Mouse (Mus musculus) liver, embryonic 14.5 days (tissue): Measurements from ENCODE around the gene Tenm2. TPM values are rescaled to one million over a fixed set of nuclear protein-coding genes. Genes with fewer than 3 reads are reported as not detected.

Experiments used
- ATAC-seq: fragments of 200-750 bp; cut with Nextera tagmentation; 2 replicates; pipeline ENCODE4 v1.8.0; 2017; ENCODE audit warnings: moderate number of reproducible peaks, mild to moderate bottlenecking, moderate library complexity; ENCODE audit not compliant: insufficient read depth
- DNase-seq, 3 experiments: peaks; one replicate each; pipeline ENCODE4 v3.0.0-alpha.2; 2012 to 2013; ENCODE audit warnings: low read depth in 3 of 3, low spot score in 3 of 3
- H3K27ac ChIP-seq: fragments of 300-500 bp; sonication (generic); 2 replicates; pipeline ENCODE4 v1.5.1; 2014; ENCODE audit warnings: moderate library complexity, mild to moderate bottlenecking, control low read depth, inconsistent platforms
- H3K27me3 ChIP-seq: fragments of 300-500 bp; sonication (generic); 2 replicates; pipeline ENCODE4 v1.6.1; 2014; ENCODE audit warnings: mild to moderate bottlenecking, low read length, moderate library complexity; ENCODE audit not compliant: control insufficient read depth, insufficient read depth
- H3K36me3 ChIP-seq: fragments of 300-500 bp; sonication (generic); replicated peaks from 2 replicates; pipeline ENCODE4 v1.6.1; 2014; ENCODE audit warnings: low read depth; ENCODE audit not compliant: control insufficient read depth, insufficient read depth
- H3K4me1 ChIP-seq, 2 experiments: fragments of 200-500 bp in 1 of 2; fragments of 300-500 bp in 1 of 2; sonication (generic) in 1 of 2; replicated peaks; 2 replicates each; pipeline ENCODE4 v1.6.1; 2012 to 2014; ENCODE audit warnings: antibody characterized with exemption in 1 of 2, inconsistent platforms in 1 of 2, low read length in 1 of 2; ENCODE audit not compliant: control insufficient read depth in 2 of 2, insufficient read depth in 2 of 2
- H3K4me2 ChIP-seq: fragments of 300-500 bp; sonication (generic); 2 replicates; pipeline ENCODE4 v1.6.1; 2014; ENCODE audit warnings: low read depth, mild to moderate bottlenecking, control low read depth, moderate library complexity
- H3K4me3 ChIP-seq, 2 experiments: fragments of 200-500 bp in 1 of 2; fragments of 300-500 bp in 1 of 2; sonication (generic) in 1 of 2; 2 replicates each; pipeline ENCODE4 v1.5.1; 2012 to 2014; ENCODE audit warnings: low read depth in 2 of 2, low read length in 2 of 2, mild to moderate bottlenecking in 2 of 2, control low read depth in 1 of 2, inconsistent platforms in 1 of 2, moderate library complexity in 1 of 2; ENCODE audit not compliant: insufficient read depth in 1 of 2
- H3K9ac ChIP-seq: fragments of 300-500 bp; sonication (generic); replicated peaks from 2 replicates; pipeline ENCODE4 v1.6.1; 2014; ENCODE audit warnings: mild to moderate bottlenecking, control low read depth, moderate library complexity
- H3K9me3 ChIP-seq: fragments of 300-500 bp; sonication (generic); 2 replicates; pipeline ENCODE4 v1.6.1; 2016; ENCODE audit warnings: low read length, mixed read lengths; ENCODE audit not compliant: control insufficient read depth
- CTCF ChIP-seq: IDR thresholded peaks from 2 replicates; pipeline ENCODE4 v1.5.1; 2016; ENCODE audit warnings: antibody characterized with exemption, low read depth, control low read depth
- EP300 ChIP-seq: IDR thresholded peaks from 2 replicates; pipeline ENCODE4 v1.6.1; 2016; ENCODE audit warnings: antibody characterized with exemption, low read depth
- WGBS: fragments of 180-500 bp; shearing (Covaris S2); extraction: QIAGEN DNeasy Blood & Tissue Kit; methylation state at CpG from one replicate; pipeline ENCODE4 v1.1.7; 2014; ENCODE audit not compliant: insufficient replicate concordance; 5-methylcytosine and 5-hydroxymethylcytosine counted together
- polyA plus RNA-seq, 2 experiments: library from polyadenylated mRNA; depleted of rRNA in 1 of 2; stranded (reverse) in 1 of 2; unstranded in 1 of 2; fragments of >200 nt; fragmentation: Nextera tagmentation in 1 of 2; extraction: Ambion mirVana in 1 of 2; gene quantifications; 2 replicates each; pipeline versions ENCODE4 v1.2.1 to v1.2.3; 2012 to 2014

Tenm2 gene
- polyA plus RNA-seq, 2 experiments = 0.06 TPM; not detected in 1

DNA sequence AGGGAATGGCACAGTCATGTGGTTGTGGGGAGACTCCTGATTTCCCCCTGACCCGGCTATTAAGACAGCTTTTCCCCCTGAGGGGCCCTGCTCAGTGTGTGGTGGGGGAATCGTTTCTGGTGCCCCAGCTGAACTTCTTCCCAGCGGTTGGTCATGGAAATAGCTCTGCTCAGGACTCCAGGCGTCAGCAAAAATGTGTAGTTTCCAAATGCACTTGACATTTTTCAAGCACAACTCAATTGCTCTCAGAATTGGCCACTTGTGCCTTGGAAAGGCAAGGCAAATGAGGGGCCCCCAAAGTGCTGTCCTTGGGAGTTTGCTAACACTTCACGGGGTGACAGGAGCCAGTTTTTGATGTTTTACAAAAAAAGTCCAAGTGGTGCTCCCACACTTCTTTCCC is 959.7 kb downstream of the Tenm2 start:
- DNase-seq = no peak
- Histone ChIP-seq H3K9me3 (no peaks in the 10 kb centered on the region), H3K4me2 (no peak overlapping the region), H3K9ac (no peak overlapping the region), H3K27ac (no peak overlapping the region), H3K4me1 (no peaks in the 10 kb centered on the region), H3K27me3 (no peaks in the 10 kb centered on the region), H3K4me3 (no peak overlapping the region), H3K36me3 (no peaks in the 10 kb centered on the region)
- no peak for TF ChIP-seq CTCF
- no peak for TF ChIP-seq EP300
- WGBS = 37% methylated on average over 5 of the region's 5 CpGs
- ATAC-seq = no peak

DNA sequence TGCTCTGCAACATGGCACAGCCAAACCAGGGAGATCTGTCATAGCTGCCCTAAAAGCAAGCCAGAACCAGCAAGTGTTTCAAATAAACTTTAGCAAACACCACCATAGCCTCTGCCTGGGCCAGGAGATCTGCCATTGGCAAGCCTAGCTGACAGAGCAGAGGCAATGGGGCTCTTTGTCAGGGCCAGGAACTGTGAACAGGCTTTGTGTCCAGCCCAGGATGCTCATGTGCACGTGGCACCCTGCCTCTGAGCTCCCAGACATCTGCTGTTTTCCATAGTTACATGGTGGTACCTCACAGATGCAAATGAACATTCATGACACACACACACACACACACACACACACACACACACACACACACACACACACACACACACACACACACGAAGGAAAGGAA is 963.6 kb downstream of the Tenm2 start:
- Histone ChIP-seq H3K27ac (no peak overlapping the region), H3K4me2 (no peak overlapping the region), H3K4me3 (no peak overlapping the region), H3K36me3 (no peaks in the 10 kb centered on the region), H3K4me1 (no peaks in the 10 kb centered on the region), H3K9me3 (no peaks in the 10 kb centered on the region), H3K9ac (no peak overlapping the region), H3K27me3 (no peaks in the 10 kb centered on the region)
- 49% methylated on average over 2 of the region's 2 CpGs for WGBS
- no peak for DNase-seq
- TF ChIP-seq CTCF = no peak
- no peak for TF ChIP-seq EP300
- ATAC-seq = no peak

DNA sequence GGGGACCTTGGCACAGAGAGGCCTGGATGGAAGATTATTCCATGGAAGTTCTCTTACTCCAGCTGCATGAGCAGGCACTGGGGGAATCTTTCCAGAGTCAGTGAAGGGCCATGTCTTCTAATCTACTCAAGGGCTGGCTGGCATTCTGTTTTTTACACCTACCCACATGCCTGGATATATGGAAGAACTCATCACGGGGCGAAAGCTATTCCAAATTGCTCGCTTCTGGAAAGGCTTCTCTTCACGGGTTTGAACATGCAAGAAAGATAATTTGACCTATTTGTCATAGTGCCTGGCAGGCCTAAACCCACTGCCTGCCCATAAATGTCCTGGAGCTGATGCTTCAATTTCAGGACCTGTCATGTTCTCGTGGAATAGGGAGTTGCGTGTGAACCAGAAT is 965.8 kb downstream of the Tenm2 start:
- Histone ChIP-seq H3K4me2 (no peak overlapping the region), H3K9ac (no peak overlapping the region), H3K4me1 (no peaks in the 10 kb centered on the region), H3K27me3 (no peaks in the 10 kb centered on the region), H3K27ac (no peak overlapping the region), H3K36me3 (no peaks in the 10 kb centered on the region), H3K9me3 (no peaks in the 10 kb centered on the region), H3K4me3 (no peak overlapping the region)
- ATAC-seq (no peak), DNase-seq (no peak)
- no peak for TF ChIP-seq EP300
- no peak for TF ChIP-seq CTCF
- WGBS = 77% methylated on average over 6 of the region's 6 CpGs

DNA sequence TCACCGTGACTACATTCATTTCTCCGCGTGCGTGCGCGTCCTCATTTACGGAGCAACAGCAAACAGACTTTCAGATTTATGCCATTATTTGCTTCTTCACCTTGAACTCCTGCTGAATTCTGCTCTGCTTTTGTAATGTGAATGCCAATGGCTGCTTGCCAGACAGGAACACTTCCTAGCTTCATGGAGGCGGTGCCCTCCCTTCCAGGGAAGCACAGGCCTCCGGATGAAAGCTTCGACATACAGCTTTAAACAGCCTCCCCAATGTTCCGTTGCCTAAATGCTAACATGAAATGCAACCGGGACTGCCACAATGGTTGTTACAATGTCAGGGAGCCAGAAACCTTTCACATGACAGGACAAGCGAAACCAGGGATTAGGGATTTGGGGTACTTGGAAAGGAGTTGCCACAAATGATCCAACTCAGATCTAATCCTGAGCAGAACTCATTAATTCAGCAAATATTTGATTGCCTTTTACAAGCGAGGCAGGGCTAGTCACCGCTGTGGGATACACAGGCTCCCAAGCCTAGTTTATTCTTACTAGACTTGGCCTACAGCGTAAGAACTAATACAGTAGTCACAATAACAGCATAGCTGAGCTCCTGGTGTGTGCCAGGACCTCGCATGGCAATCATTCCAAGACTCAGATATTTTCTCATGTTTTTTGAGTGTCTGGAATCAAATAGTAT is 970.8 kb downstream of the Tenm2 start:
- no peak overlapping the region for H3K27ac ChIP-seq
- 74% methylated on average over 17 of the region's 17 CpGs for WGBS
- no peak overlapping the region for H3K4me3 ChIP-seq

GRCm38 (mm10) chr11:36263840-36264239 is 971.9 kb downstream of the Tenm2 start:
- no peak for ATAC-seq
- 57% methylated on average over 10 of the region's 10 CpGs for WGBS
- H3K27me3 ChIP-seq = no peaks in the 10 kb centered on the region

More for the DNA sequence above, 970.8 kb downstream of the Tenm2 start:
- no peak overlapping the region for H3K4me2 ChIP-seq
- no peaks in the 10 kb centered on the region for H3K27me3 ChIP-seq
- DNase-seq (no peak), ATAC-seq (no peak)
- no peaks in the 10 kb centered on the region for H3K4me1 ChIP-seq
- TF ChIP-seq CTCF (no peak), EP300 (no peak)
- no peaks in the 10 kb centered on the region for H3K36me3 ChIP-seq
- H3K9me3 ChIP-seq = no peaks in the 10 kb centered on the region
- H3K9ac ChIP-seq = no peak overlapping the region

More at GRCm38 (mm10) chr11:36263840-36264239, 971.9 kb downstream of the Tenm2 start:
- Histone ChIP-seq H3K4me1 (no peaks in the 10 kb centered on the region), H3K27ac (no peak overlapping the region), H3K9me3 (no peaks in the 10 kb centered on the region), H3K36me3 (no peaks in the 10 kb centered on the region), H3K9ac (no peak overlapping the region), H3K4me2 (no peak overlapping the region), H3K4me3 (no peak overlapping the region)
- no peak for TF ChIP-seq EP300
- no peak for TF ChIP-seq CTCF
- no peak for DNase-seq
